Mouse (Mus musculus): ENCODE measurements around the gene Prx. TPM values are rescaled to one million over a fixed set of nuclear protein-coding genes. Genes with fewer than 3 reads are reported as not detected.

Gene Prx
- polyA plus RNA-seq, 1 experiment from 2014 or later: 1.5 TPM

DNA sequence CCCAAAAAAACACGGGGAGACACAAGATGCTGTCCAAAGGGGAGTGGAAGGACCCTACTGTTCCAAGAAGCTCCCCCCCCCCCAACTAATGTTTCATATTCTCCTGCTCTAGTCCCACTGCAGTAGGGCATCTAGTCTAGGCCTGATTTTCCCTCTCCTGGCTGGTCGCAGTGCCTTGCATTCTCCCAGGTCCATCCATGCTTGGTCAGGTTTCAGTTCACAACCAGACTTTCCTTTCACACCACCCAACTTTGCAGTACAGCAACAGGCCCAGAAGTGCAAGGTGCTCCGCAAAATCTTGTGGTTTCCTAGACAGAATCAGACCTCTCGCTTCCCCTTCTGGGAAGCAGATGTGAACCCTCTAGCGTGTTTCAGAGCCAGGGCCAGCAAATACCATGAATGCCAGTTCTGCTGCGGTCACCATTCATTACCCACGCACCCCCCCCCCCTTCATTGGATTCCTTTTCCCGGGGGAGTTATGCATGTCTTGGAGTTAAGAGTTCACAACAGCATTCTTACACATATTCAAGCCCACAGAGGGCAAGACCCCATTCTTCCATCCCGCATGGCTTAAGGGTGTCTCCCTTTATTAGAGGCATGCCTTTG, 7.7 kb downstream of the Prx start:
- H3K27ac ChIP-seq: peak overlapping the region; percentile 95; the same call in 1 of the 2 replicates
- H3K9ac ChIP-seq: 0 out of 2 replicates have a peak overlapping the region, but pooled peaks have one; percentile 69
- WGBS: 50% methylated on average over 9 of the region's 9 CpGs
- ATAC-seq: no peak
- H3K27me3 ChIP-seq: no peaks in the 10 kb centered on the region; the same call in 1 of the 2 replicates
- peaks cover 11% of the 10 kb centered on the region; the same call in 1 of the 2 replicates for H3K4me1 ChIP-seq
- peak overlapping the region; percentile 64 for H3K4me2 ChIP-seq
- H3K36me3 ChIP-seq (ENCODE audit: poor library complexity, severe bottlenecking): no peaks in the 10 kb centered on the region
- peak overlapping the region; percentile 53; the same call in 1 of the 2 replicates for H3K4me3 ChIP-seq
- H3K9me3 ChIP-seq (replicated peaks): no peaks in the 10 kb centered on the region

DNA sequence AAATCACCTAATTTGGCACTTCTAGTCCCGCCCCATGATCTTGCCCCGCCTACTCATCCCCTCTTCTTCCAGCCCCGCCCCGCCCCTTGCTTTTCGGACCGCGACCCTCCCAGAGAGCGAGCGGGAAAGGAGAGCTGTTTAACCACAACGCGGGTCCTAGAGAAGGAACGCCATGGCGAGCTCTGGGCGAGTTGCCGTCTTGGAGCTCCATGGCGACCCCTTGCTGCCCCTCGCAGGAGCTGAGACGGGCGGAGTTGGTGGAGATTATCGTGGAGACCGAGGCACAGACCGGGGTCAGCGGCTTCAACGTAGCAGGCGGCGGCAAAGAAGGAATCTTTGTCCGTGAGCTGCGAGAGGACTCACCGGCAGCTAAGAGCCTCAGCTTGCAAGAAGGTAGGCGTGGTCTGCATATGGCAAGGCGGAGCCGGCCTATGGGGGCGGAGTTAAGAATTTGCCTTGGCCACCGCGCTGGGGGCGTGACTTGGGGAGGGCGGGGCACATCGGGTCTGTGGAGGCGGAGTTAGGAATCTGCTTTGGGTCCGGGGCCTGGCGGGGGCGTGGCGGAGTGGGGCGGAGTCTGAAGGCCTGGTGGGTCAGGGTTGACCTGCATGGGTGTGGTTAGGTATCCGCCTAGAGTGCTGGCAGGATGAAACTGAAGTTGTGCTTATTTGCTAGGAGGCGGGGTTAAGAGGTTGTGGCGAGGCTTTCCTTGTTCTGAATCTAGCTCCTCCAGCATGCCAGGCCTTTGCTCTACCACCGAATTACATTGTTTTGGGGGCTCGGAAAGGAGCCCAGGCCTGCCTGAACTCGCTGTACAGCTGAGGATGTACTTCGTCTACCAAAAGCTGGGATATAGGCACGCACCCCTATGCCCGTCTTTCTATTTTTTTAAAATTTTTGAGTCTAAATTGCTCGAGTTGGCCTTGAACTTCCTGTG, 8.9 kb downstream of the Prx start:
- peak; percentile 92 for ATAC-seq
- Histone ChIP-seq H3K4me1 (peaks cover 11% of the 10 kb centered on the region; the same call in 1 of the 2 replicates), H3K4me3 (peak overlapping the region; percentile 53), H3K9ac (peak overlapping the region; percentile 69), H3K36me3 (ENCODE audit: poor library complexity, severe bottlenecking) (no peaks in the 10 kb centered on the region), H3K27me3 (no peaks in the 10 kb centered on the region; the same call in 1 of the 2 replicates), H3K9me3 (replicated peaks) (no peaks in the 10 kb centered on the region), H3K4me2 (peak overlapping the region; percentile 64), H3K27ac (peak overlapping the region; percentile 95)
- under 1% methylated on average over 54 of the region's 54 CpGs for WGBS

DNA sequence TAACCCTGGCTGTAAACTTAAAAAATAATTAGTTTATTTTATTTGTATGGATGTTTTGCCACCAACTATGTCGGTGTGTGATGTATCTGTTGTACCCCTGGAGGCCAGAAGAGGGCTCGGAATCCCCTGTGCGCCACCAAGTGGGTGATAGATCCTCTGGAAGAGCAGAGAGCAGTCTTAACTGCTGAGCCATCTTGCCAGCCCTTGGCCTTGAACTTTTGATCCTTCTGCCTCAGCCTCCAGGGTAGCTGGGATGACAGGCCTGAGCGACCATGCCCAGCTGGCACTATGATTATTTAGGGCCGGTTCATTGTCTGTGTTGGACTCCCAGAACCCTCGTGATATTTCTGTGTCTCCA, 9.5 kb downstream of the Prx start:
- peak overlapping the region; percentile 53 for H3K4me3 ChIP-seq
- H3K27me3 ChIP-seq: no peaks in the 10 kb centered on the region; the same call in 1 of the 2 replicates
- no peak overlapping the region for H3K9ac ChIP-seq
- peak overlapping the region; percentile 64 for H3K4me2 ChIP-seq
- H3K9me3 ChIP-seq (replicated peaks): no peaks in the 10 kb centered on the region
- peak; percentile 42 for ATAC-seq
- WGBS: 24% methylated on average over 6 of the region's 6 CpGs
- H3K27ac ChIP-seq: peak overlapping the region; percentile 95
- H3K36me3 ChIP-seq (ENCODE audit: poor library complexity, severe bottlenecking): no peaks in the 10 kb centered on the region
- peaks cover 11% of the 10 kb centered on the region; the same call in 1 of the 2 replicates for H3K4me1 ChIP-seq

DNA sequence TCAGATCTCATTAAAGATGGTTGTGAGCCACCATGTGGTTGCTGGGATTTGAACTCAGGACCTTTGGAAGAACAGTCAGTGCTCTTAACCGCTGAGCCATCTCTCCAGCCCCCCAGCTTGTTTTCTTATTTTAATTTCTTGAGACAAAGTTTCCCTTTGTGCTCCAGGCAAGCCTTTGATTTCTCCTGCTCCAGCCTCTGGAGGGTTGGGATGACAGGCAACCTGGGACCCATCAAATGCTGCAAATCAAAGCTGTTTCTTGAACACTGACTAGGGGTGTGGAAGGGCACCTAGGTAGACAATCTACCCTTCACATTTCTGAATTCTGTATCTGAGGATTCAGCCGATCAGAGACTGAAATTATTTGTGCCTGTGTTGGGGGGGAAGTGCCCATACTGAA, 11.7 kb downstream of the Prx start:
- Histone ChIP-seq H3K9ac (no peak overlapping the region), H3K4me3 (no peak overlapping the region), H3K27ac (no peak overlapping the region), H3K36me3 (ENCODE audit: poor library complexity, severe bottlenecking) (no peaks in the 10 kb centered on the region), H3K4me1 (peaks cover 11% of the 10 kb centered on the region; the same call in 1 of the 2 replicates), H3K4me2 (no peak overlapping the region), H3K27me3 (no peaks in the 10 kb centered on the region; the same call in 1 of the 2 replicates), H3K9me3 (replicated peaks) (no peaks in the 10 kb centered on the region)
- 80% methylated on average over 2 of the region's 2 CpGs for WGBS
- ATAC-seq: no peak

DNA sequence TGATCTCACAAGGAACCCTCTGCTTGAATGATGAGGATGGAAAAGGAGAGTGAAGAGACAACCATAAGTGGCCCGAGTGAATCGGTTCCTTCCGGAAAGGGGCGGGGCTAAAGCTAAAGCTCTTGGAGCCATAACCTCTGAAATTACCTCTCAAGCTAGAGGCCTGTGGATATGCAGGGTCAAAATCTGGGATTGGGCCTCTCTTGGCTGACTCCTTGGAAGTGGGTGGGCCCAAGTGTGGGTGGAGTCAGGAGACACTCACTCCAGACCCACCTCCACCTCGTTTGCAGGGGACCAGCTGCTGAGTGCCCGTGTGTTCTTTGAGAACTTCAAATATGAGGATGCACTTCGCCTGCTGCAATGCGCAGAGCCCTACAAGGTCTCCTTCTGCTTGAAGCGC, 15.8 kb downstream of the Prx start:
- H3K4me2 ChIP-seq: no peak overlapping the region
- H3K27me3 ChIP-seq: no peaks in the 10 kb centered on the region
- H3K4me3 ChIP-seq: no peak overlapping the region
- ATAC-seq: no peak
- WGBS: 89% methylated on average over 9 of the region's 9 CpGs
- H3K27ac ChIP-seq: no peak overlapping the region
- no peaks in the 10 kb centered on the region for H3K36me3 ChIP-seq (ENCODE audit: poor library complexity, severe bottlenecking)
- H3K9me3 ChIP-seq (replicated peaks): no peaks in the 10 kb centered on the region
- no peak overlapping the region for H3K9ac ChIP-seq
- no peaks in the 10 kb centered on the region for H3K4me1 ChIP-seq

DNA sequence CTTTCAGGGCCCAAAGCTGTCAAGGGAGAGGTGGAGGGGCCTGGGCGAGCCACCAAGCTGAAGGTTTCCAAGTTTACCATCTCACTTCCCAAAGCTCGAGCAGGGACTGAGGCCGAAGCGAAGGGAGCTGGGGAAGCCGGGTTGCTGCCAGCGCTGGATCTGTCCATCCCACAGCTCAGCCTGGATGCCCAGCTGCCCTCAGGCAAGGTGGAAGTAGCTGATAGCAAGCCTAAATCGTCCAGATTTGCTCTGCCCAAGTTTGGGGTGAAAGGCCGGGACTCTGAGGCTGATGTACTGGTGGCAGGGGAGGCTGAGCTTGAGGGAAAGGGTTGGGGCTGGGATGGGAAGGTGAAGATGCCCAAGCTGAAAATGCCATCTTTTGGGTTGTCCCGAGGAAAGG, 19.2 kb downstream of the Prx start:
- H3K4me2 ChIP-seq: no peak overlapping the region
- no peak overlapping the region for H3K4me3 ChIP-seq
- no peaks in the 10 kb centered on the region for H3K36me3 ChIP-seq (ENCODE audit: poor library complexity, severe bottlenecking)
- no peaks in the 10 kb centered on the region for H3K9me3 ChIP-seq (replicated peaks)
- H3K4me1 ChIP-seq: no peaks in the 10 kb centered on the region
- no peak overlapping the region for H3K27ac ChIP-seq
- H3K27me3 ChIP-seq: no peaks in the 10 kb centered on the region
- 91% methylated on average over 9 of the region's 9 CpGs for WGBS
- no peak for ATAC-seq
- no peak overlapping the region for H3K9ac ChIP-seq

DNA sequence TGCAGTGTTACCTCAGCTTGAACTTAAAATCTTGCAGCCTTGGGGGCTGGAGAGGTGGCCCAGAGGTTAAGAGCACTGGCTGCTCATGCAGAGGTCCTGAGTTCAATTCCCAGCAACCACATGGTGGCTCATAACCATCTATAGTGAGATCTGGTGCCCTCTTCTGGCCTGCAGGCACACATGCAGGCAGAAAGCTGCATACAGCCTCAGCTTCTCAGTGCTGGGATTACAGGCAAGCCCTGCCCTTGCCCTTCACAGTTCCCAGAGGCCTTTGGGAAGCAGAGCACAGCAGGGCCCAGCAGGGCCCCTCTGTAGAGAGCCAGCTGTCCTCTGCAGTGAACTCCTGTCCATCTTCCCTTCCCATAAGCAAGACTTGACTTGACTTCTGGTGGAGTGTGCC, 21.0 kb downstream of the Prx start:
- Histone ChIP-seq H3K4me3 (no peak overlapping the region), H3K27ac (no peak overlapping the region), H3K27me3 (no peaks in the 10 kb centered on the region), H3K4me2 (no peak overlapping the region), H3K36me3 (ENCODE audit: poor library complexity, severe bottlenecking) (no peaks in the 10 kb centered on the region), H3K4me1 (no peaks in the 10 kb centered on the region), H3K9ac (no peak overlapping the region), H3K9me3 (replicated peaks) (no peaks in the 10 kb centered on the region)
- no peak for ATAC-seq

DNA sequence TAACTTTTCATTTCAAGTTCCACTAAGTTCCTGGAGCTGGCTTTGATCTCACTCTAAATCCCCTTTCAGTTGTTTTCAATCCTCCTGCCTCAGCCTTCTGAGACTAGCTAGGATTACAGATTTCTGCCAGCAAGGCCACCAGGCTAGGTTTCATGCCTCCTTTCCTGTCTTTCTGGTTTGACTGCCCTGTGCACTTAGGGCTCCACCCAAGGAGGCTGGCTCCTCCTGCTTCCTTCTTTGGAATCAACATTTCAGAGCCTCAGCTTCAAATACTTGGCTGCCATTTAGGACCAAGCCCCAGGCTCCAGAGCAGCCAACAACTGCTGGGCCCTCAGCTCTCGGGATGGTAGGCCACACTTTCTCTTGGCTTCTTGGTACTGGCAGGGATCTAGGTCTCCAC, 21.5 kb downstream of the Prx start:
- Histone ChIP-seq H3K4me2 (no peak overlapping the region), H3K27me3 (no peaks in the 10 kb centered on the region), H3K9me3 (replicated peaks) (no peaks in the 10 kb centered on the region), H3K27ac (no peak overlapping the region), H3K36me3 (ENCODE audit: poor library complexity, severe bottlenecking) (no peaks in the 10 kb centered on the region), H3K9ac (no peak overlapping the region), H3K4me3 (no peak overlapping the region), H3K4me1 (no peaks in the 10 kb centered on the region)
- WGBS: 77% methylated on average over 1 of the region's 1 CpGs
- ATAC-seq: no peak

DNA sequence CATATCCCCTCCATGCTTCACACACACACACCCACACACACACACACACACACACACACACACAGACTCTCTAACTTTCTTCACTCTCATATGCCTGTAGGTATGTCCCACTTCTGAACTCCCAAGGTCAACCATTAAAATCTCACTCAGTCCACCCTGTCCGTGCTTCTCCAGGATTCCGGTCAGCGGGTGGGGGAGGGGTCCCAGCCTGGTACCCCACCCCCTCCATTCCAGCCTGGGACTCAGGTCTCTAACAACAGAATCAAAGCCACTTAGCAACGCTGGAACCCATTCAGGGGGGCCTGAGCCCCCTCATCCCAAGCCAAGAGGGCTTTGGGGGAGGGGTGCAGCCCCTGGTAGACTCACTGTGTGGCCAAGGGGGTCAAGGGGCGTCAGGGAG, 23.8 kb downstream of the Prx start, which contains the start of gene Hipk4:
Gene Hipk4, plus strand, starts transcription at position 301 of the 400 bp plus-strand sequence.
- Histone ChIP-seq H3K9me3 (replicated peaks) (no peaks in the 10 kb centered on the region), H3K27ac (no peak within 1 kb of the TSS), H3K4me1 (no peaks in the 10 kb centered on the region), H3K9ac (no peak within 1 kb of the TSS), H3K4me2 (no peak within 1 kb of the TSS), H3K4me3 (no peak within 1 kb of the TSS), H3K36me3 (ENCODE audit: poor library complexity, severe bottlenecking) (no peaks in the 10 kb centered on the region), H3K27me3 (no peaks in the 10 kb centered on the region)
- 47% methylated on average over 5 of the region's 5 CpGs for WGBS
- ATAC-seq: no peak

DNA sequence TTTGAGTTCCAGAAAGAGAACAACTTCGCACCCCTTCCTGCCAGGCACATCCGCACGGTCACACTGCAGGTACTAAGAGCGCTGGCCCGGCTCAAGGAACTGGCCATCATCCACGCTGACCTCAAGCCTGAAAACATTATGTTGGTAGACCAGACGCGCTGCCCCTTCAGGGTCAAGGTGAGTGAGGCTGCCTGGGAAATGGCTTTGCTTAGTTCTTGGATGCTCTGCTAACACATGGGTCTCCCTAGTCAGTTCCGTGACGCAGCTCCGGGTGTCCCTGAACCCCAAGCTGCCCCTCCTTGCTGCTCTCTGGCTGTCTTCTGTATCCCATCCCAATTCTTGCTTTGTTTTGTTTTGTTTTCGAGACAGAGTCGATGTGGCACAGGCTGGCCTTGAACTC, 24.7 kb downstream of the Prx start:
- WGBS: 92% methylated on average over 13 of the region's 13 CpGs
- no peak overlapping the region for H3K9ac ChIP-seq
- no peak overlapping the region for H3K4me3 ChIP-seq
- H3K9me3 ChIP-seq (replicated peaks): no peaks in the 10 kb centered on the region
- no peaks in the 10 kb centered on the region for H3K27me3 ChIP-seq
- no peaks in the 10 kb centered on the region for H3K4me1 ChIP-seq
- H3K4me2 ChIP-seq: no peak overlapping the region
- H3K36me3 ChIP-seq (ENCODE audit: poor library complexity, severe bottlenecking): no peaks in the 10 kb centered on the region
- ATAC-seq: no peak
- H3K27ac ChIP-seq: no peak overlapping the region

DNA sequence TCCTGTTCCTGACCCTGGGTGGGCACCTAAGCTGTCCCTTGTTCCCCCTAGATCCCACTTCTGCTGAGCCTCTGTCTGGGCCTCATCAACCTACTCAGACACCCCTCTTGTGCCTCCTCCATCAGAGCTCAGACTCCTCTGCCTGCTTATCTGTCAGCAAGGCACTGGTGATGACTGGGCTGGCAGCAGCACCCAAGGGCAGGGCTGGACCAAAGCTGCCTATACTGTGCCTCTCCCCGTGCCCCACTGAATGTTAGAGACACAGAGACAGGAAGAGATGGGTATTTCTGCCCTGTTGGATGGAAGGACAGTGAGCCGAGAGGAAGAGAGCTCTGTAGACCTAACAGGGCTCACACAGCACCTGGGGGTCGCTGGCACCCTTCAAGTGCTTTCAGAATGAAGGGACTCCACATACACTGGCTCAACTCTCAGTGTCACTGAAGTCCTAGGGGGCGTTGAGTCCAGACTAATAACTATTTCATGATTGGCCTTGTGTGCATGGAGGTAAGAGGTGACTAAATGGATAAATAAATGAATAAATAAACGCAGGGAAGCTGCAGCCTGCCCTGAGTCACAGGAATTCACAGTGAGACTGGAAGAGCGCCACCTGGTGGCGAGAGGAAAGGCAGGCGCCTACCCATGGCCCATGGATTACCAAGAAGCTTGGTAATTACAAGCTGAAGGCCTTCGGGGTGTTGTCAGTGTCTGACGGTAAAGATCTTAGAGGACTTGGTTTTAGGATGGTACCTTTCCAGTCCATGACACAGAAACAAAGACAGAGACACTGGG, 27.1 kb downstream of the Prx start:
- peak; percentile 82 for ATAC-seq
- H3K9me3 ChIP-seq (replicated peaks): no peaks in the 10 kb centered on the region
- H3K4me3 ChIP-seq: no peak overlapping the region
- 26% methylated on average over 10 of the region's 10 CpGs for WGBS
- peaks cover 23% of the 10 kb centered on the region for H3K36me3 ChIP-seq (ENCODE audit: poor library complexity, severe bottlenecking)
- H3K4me1 ChIP-seq: no peaks in the 10 kb centered on the region
- no peak overlapping the region for H3K27ac ChIP-seq
- H3K4me2 ChIP-seq: no peak overlapping the region
- H3K27me3 ChIP-seq: no peaks in the 10 kb centered on the region
- H3K9ac ChIP-seq: no peak overlapping the region

DNA sequence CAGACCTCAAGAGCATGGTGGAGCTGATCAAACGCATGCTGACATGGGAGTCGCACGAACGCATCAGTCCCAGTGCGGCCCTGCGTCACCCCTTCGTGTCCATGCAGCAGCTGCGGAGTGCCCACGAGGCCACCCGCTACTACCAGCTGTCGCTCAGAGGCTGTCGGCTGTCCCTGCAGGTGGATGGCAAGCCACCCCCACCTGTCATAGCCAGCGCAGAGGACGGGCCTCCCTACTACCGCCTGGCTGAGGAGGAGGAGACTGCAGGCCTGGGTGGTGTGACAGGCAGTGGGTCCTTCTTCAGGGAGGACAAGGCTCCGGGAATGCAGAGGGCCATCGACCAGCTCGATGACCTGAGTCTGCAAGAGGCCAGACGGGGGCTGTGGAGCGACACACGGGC, 29.9 kb downstream of the Prx start:
- no peak for ATAC-seq
- no peak overlapping the region for H3K4me3 ChIP-seq
- no peaks in the 10 kb centered on the region for H3K27me3 ChIP-seq
- H3K9me3 ChIP-seq (replicated peaks): no peaks in the 10 kb centered on the region
- H3K4me2 ChIP-seq: no peak overlapping the region
- H3K9ac ChIP-seq: no peak overlapping the region
- WGBS: 83% methylated on average over 21 of the region's 21 CpGs
- H3K4me1 ChIP-seq: no peaks in the 10 kb centered on the region
- peaks cover 49% of the 10 kb centered on the region for H3K36me3 ChIP-seq (ENCODE audit: poor library complexity, severe bottlenecking)
- no peak overlapping the region for H3K27ac ChIP-seq

Data from forebrain, embryonic 13.5 days (tissue).